Mouse (Mus musculus) lung, postnatal 0 days (tissue): ENCODE data around the gene Sez6l. TPM values are rescaled to one million over a fixed set of nuclear protein-coding genes. Genes with fewer than 3 reads are reported as not detected.
"Not testable (repeated sequence)": the region's sequence is repeated elsewhere in the genome, so short reads cannot be mapped to it uniquely, and the experiment has no call there.

Experiments
- ATAC-seq: fragments of 200-750 bp; cut with Nextera tagmentation; 2 replicates; pipeline ENCODE4 v1.8.0; 2017; ENCODE audit warnings: moderate library complexity
- DNase-seq: peaks from one replicate; pipeline ENCODE4 v3.0.0-alpha.2; 2016; ENCODE audit warnings: low spot score
- H3K27ac ChIP-seq: fragments of 300-500 bp; sonication (generic); 2 replicates; pipeline ENCODE4 v1.5.1; 2014; ENCODE audit warnings: antibody characterized with exemption, mild to moderate bottlenecking, low read length, mixed read lengths
- H3K27me3 ChIP-seq: fragments of 300-500 bp; sonication (generic); replicated peaks from 2 replicates; pipeline ENCODE4 v1.6.1; 2014; ENCODE audit warnings: low read length, mixed read lengths; ENCODE audit not compliant: insufficient read depth
- H3K36me3 ChIP-seq: fragments of 300-500 bp; sonication (generic); 2 replicates; pipeline ENCODE4 v1.6.1; 2014; ENCODE audit warnings: low read length, mixed read lengths; ENCODE audit not compliant: insufficient read depth
- H3K4me1 ChIP-seq: fragments of 300-500 bp; sonication (generic); 2 replicates; pipeline ENCODE4 v1.6.1; 2014; ENCODE audit warnings: antibody characterized with exemption, low read depth, low read length, mixed read lengths; ENCODE audit not compliant: insufficient read depth
- H3K4me2 ChIP-seq: fragments of 300-500 bp; sonication (generic); replicated peaks from 2 replicates; pipeline ENCODE4 v1.6.1; 2014; ENCODE audit warnings: low read depth, mild to moderate bottlenecking, low read length, moderate library complexity, mixed read lengths
- H3K4me3 ChIP-seq: fragments of 300-500 bp; sonication (generic); 2 replicates; pipeline ENCODE4 v1.5.1; 2014; ENCODE audit warnings: low read depth, low read length
- H3K9ac ChIP-seq: fragments of 300-500 bp; sonication (generic); replicated peaks from 2 replicates; pipeline ENCODE4 v1.6.1; 2014; ENCODE audit warnings: low read depth, mild to moderate bottlenecking
- H3K9me3 ChIP-seq: fragments of 300-500 bp; sonication (generic); 2 replicates; pipeline ENCODE4 v1.6.1; 2016; ENCODE audit warnings: low read length, mixed read lengths
- CTCF ChIP-seq: IDR thresholded peaks from 2 replicates; pipeline ENCODE4 v1.5.1; 2016; ENCODE audit warnings: antibody characterized with exemption, mild to moderate bottlenecking
- EP300 ChIP-seq: IDR thresholded peaks from 2 replicates; pipeline ENCODE4 v1.6.1; 2016; ENCODE audit warnings: antibody characterized with exemption, mild to moderate bottlenecking, control low read depth
- WGBS: fragments of 180-500 bp; shearing (Covaris S2); extraction: QIAGEN DNeasy Blood & Tissue Kit; methylation state at CpG from one replicate; pipeline ENCODE4 v1.1.7; 2014; 5-methylcytosine and 5-hydroxymethylcytosine counted together
- polyA plus RNA-seq: library from polyadenylated mRNA; unstranded; fragments of >200 nt; fragmentation: Nextera tagmentation; extraction: Ambion mirVana; gene quantifications from 2 replicates; pipeline ENCODE4 v1.2.1, GENCODE M21; 2015

Sez6l gene
- polyA plus RNA-seq, 1 experiment from 2014 or later = 0.11 TPM

- TF ChIP-seq EP300 (no peak), CTCF (peak; percentile 82)
- 28% methylated on average over 2 of the region's 2 CpGs for WGBS
- Histone ChIP-seq H3K27ac (no peak overlapping the region), H3K9ac (no peak overlapping the region), H3K4me1 (no peaks in the 10 kb centered on the region), H3K4me2 (no peak overlapping the region), H3K9me3 (no peaks in the 10 kb centered on the region), H3K36me3 (no peaks in the 10 kb centered on the region), H3K27me3 (0 out of 2 replicates have a peak, but pooled peaks cover 3% of the 10 kb centered on the region), H3K4me3 (no peak overlapping the region)
- DNase-seq (peak; percentile 40), ATAC-seq (no peak)
These were observed 149.7 kb downstream of the Sez6l start for GRCm38 (mm10) chr5:112427283-112427682.

- DNase-seq = no peak
- no peak overlapping the region for H3K4me2 ChIP-seq
- H3K9me3 ChIP-seq = no peaks in the 10 kb centered on the region
- no peak overlapping the region for H3K27ac ChIP-seq
- 67% methylated on average over 7 of the region's 7 CpGs for WGBS
- no peaks in the 10 kb centered on the region for H3K4me1 ChIP-seq
- no peak overlapping the region for H3K4me3 ChIP-seq
- H3K36me3 ChIP-seq = no peaks in the 10 kb centered on the region
- no peak overlapping the region for H3K9ac ChIP-seq
- no peak for TF ChIP-seq CTCF
- no peak for TF ChIP-seq EP300
- H3K27me3 ChIP-seq = 0 out of 2 replicates have a peak, but pooled peaks cover 3% of the 10 kb centered on the region
- ATAC-seq = no peak
These were observed 150.3 kb downstream of the Sez6l start for GRCm38 (mm10) chr5:112426635-112427034.

GRCm38 (mm10) chr5:112419535-112419934 lies 157.4 kb downstream of the Sez6l start:
- ATAC-seq = no peak
- Histone ChIP-seq H3K4me1 (no peaks in the 10 kb centered on the region), H3K4me2 (no peak overlapping the region), H3K27me3 (no peaks in the 10 kb centered on the region), H3K36me3 (no peaks in the 10 kb centered on the region), H3K4me3 (no peak overlapping the region), H3K9me3 (no peaks in the 10 kb centered on the region), H3K9ac (no peak overlapping the region), H3K27ac (no peak overlapping the region)
- DNase-seq = no peak
- TF ChIP-seq CTCF (no peak), EP300 (no peak)
- 28% methylated on average over 12 of the region's 12 CpGs for WGBS

GRCm38 (mm10) chr5:112418023-112418422 lies 159.0 kb downstream of the Sez6l start:
- no peaks in the 10 kb centered on the region for H3K27me3 ChIP-seq
- TF ChIP-seq CTCF (no peak), EP300 (no peak)
- no peak overlapping the region for H3K27ac ChIP-seq
- H3K9me3 ChIP-seq = no peaks in the 10 kb centered on the region; the same call in 1 of the 2 replicates
- H3K36me3 ChIP-seq = no peaks in the 10 kb centered on the region
- no peak overlapping the region for H3K4me3 ChIP-seq
- ATAC-seq (no peak), DNase-seq (no peak)
- no peak overlapping the region for H3K4me2 ChIP-seq
- WGBS = 53% methylated on average over 4 of the region's 4 CpGs
- no peak overlapping the region for H3K9ac ChIP-seq
- H3K4me1 ChIP-seq = no peaks in the 10 kb centered on the region

- WGBS = 71% methylated on average over 5 of the region's 5 CpGs
These were observed 160.3 kb downstream of the Sez6l start for GRCm38 (mm10) chr5:112416673-112417072.

GRCm38 (mm10) chr5:112412781-112413180 lies 164.2 kb downstream of the Sez6l start:
- H3K27ac ChIP-seq, DNase-seq, H3K27me3 ChIP-seq, H3K36me3 ChIP-seq, H3K4me2 ChIP-seq, ATAC-seq, H3K4me3 ChIP-seq, H3K9me3 ChIP-seq, H3K9ac ChIP-seq, H3K4me1 ChIP-seq: not testable (repeated sequence)
- WGBS = 66% methylated on average over 4 of the region's 4 CpGs

More at GRCm38 (mm10) chr5:112416673-112417072, 160.3 kb downstream of the Sez6l start:
- Histone ChIP-seq H3K9me3 (no peaks in the 10 kb centered on the region; the same call in 1 of the 2 replicates), H3K4me2 (no peak overlapping the region), H3K9ac (no peak overlapping the region), H3K4me1 (no peaks in the 10 kb centered on the region), H3K27ac (no peak overlapping the region), H3K36me3 (no peaks in the 10 kb centered on the region), H3K4me3 (no peak overlapping the region), H3K27me3 (no peaks in the 10 kb centered on the region)
- ATAC-seq = no peak
- no peak for DNase-seq
- TF ChIP-seq CTCF (no peak), EP300 (no peak)
